Mouse (Mus musculus) MEL (cell line): ENCODE measurements at regions not wholly inside any gene's neighbourhood (a gene's known extent, or its start where the extent isn't known, plus 50 kb on each side); places are given as distances from the start of the nearest gene placed in this dataset.

Source experiments
- DNase-seq: peaks from one replicate; pipeline ENCODE4 v3.0.0; 2011; ENCODE audit warnings: low read depth, low spot score
- H3K27ac ChIP-seq: 2 replicates; pipeline ENCODE4 v1.5.1; 2012; ENCODE audit warnings: low read depth, mild to moderate bottlenecking, control low read depth, low read length, moderate library complexity; ENCODE audit not compliant: control insufficient read depth
- H3K27me3 ChIP-seq, 2 experiments: fragments of 150-350 bp in 1 of 2; sonication (generic) in 1 of 2; 2 replicates each; pipeline ENCODE4 v1.6.1; 2012; ENCODE audit warnings: low read length in 2 of 2, mild to moderate bottlenecking in 2 of 2, improper control_type of control experiment in 1 of 2, moderate library complexity in 1 of 2; ENCODE audit not compliant: insufficient read depth in 2 of 2, control insufficient read depth in 1 of 2
- H3K36me3 ChIP-seq, 2 experiments: 2 replicates each; pipeline ENCODE4 v1.6.1; 2012 to 2014; ENCODE audit warnings: low read length in 2 of 2, improper control_type of control experiment in 1 of 2, inconsistent platforms in 1 of 2, mild to moderate bottlenecking in 1 of 2; ENCODE audit not compliant: insufficient read depth in 2 of 2, control insufficient read depth in 1 of 2
- H3K4me1 ChIP-seq, 2 experiments: fragments of 150-350 bp in 1 of 2; sonication (generic) in 1 of 2; 2 replicates each; pipeline ENCODE4 v1.6.1; 2012; ENCODE audit warnings: low read length in 2 of 2, improper control_type of control experiment in 1 of 2, mild to moderate bottlenecking in 1 of 2; ENCODE audit not compliant: insufficient read depth in 2 of 2, control insufficient read depth in 1 of 2
- H3K4me3 ChIP-seq, 2 experiments: fragments of 150-350 bp in 1 of 2; sonication (generic) in 1 of 2; 2 replicates each; pipeline ENCODE4 v1.5.1; 2012; ENCODE audit warnings: low read depth in 2 of 2, low read length in 2 of 2, mild to moderate bottlenecking in 2 of 2, moderate library complexity in 2 of 2, control low read depth in 1 of 2, improper control_type of control experiment in 1 of 2; ENCODE audit not compliant: control insufficient read depth in 1 of 2, insufficient read depth in 1 of 2
- H3K79me2 ChIP-seq: 2 replicates; pipeline ENCODE4 v1.6.1; 2012; ENCODE audit warnings: mild to moderate bottlenecking, low read length, moderate library complexity; ENCODE audit not compliant: control insufficient read depth, poor library complexity, insufficient read depth
- H3K9ac ChIP-seq: 2 replicates; pipeline ENCODE4 v1.6.1; 2012; ENCODE audit warnings: low read depth, mild to moderate bottlenecking, control low read depth, low read length, moderate library complexity; ENCODE audit not compliant: control insufficient read depth, poor library complexity, severe bottlenecking
- H3K9me3 ChIP-seq: fragments of 150-350 bp; sonication (generic); replicated peaks from 2 replicates; pipeline ENCODE4 v1.6.1; 2012; ENCODE audit warnings: mild to moderate bottlenecking, low read length, improper control_type of control experiment, moderate library complexity; ENCODE audit not compliant: insufficient read depth
- CHD1 ChIP-seq: IDR thresholded peaks from 2 replicates; pipeline ENCODE4 v1.6.1; 2012; ENCODE audit warnings: low read depth, mild to moderate bottlenecking, inconsistent platforms, low read length, improper control_type of control experiment
- CHD2 ChIP-seq: IDR thresholded peaks from 2 replicates; pipeline ENCODE4 v1.6.1; 2011; ENCODE audit warnings: low read length, improper control_type of control experiment
- E2F4 ChIP-seq: IDR thresholded peaks from 2 replicates; pipeline ENCODE4 v1.6.1; 2011; ENCODE audit warnings: low read depth, low read length, improper control_type of control experiment, borderline replicate concordance
- EP300 ChIP-seq, 2 experiments: IDR thresholded peaks; 2 replicates each; pipeline ENCODE4 v1.6.1; 2011; ENCODE audit warnings: improper control_type of control experiment in 2 of 2, low read length in 2 of 2, low read depth in 1 of 2, mild to moderate bottlenecking in 1 of 2
- ETS1 ChIP-seq: IDR thresholded peaks from 2 replicates; pipeline ENCODE4 v1.6.1; 2012; ENCODE audit warnings: low read depth, mild to moderate bottlenecking, inconsistent platforms, low read length, improper control_type of control experiment, moderate library complexity
- HCFC1 ChIP-seq: IDR thresholded peaks from 2 replicates; pipeline ENCODE4 v1.6.1; 2012; ENCODE audit warnings: low read depth, mild to moderate bottlenecking, inconsistent platforms, low read length, improper control_type of control experiment, moderate library complexity
- JUND ChIP-seq: IDR thresholded peaks from 2 replicates; pipeline ENCODE4 v1.6.1; 2011; ENCODE audit warnings: low read depth, mild to moderate bottlenecking, improper control_type of control experiment, low read length
- MAFK ChIP-seq: IDR thresholded peaks from 2 replicates; pipeline ENCODE4 v1.6.1; 2011; ENCODE audit warnings: low read depth, mild to moderate bottlenecking, low read length, improper control_type of control experiment, borderline replicate concordance
- MAX ChIP-seq: IDR thresholded peaks from 2 replicates; pipeline ENCODE4 v1.6.1; 2011; ENCODE audit warnings: low read length, improper control_type of control experiment
- MAZ ChIP-seq: IDR thresholded peaks from 2 replicates; pipeline ENCODE4 v1.6.1; 2012; ENCODE audit warnings: low read depth, mild to moderate bottlenecking, inconsistent platforms, low read length, improper control_type of control experiment
- MXI1 ChIP-seq: IDR thresholded peaks from 2 replicates; pipeline ENCODE4 v1.6.1; 2011; ENCODE audit warnings: mild to moderate bottlenecking, low read depth, low read length, improper control_type of control experiment
- MYB ChIP-seq: IDR thresholded peaks from 2 replicates; pipeline ENCODE4 v1.6.1; 2011; ENCODE audit warnings: mild to moderate bottlenecking, low read depth, low read length, improper control_type of control experiment
- NELFE ChIP-seq: IDR thresholded peaks from 2 replicates; pipeline ENCODE4 v1.6.1; 2011; ENCODE audit warnings: low read depth, low read length, improper control_type of control experiment
- NRF1 ChIP-seq: IDR thresholded peaks from 2 replicates; pipeline ENCODE4 v1.6.1; 2014; ENCODE audit warnings: low read depth, mild to moderate bottlenecking, inconsistent platforms, low read length, improper control_type of control experiment, moderate library complexity; ENCODE audit not compliant: poor library complexity, insufficient read depth, severe bottlenecking
- POLR2AphosphoS5 ChIP-seq: IDR thresholded peaks from 2 replicates; pipeline ENCODE4 v1.6.1; 2012; ENCODE audit warnings: low read depth, borderline replicate concordance, mild to moderate bottlenecking, inconsistent platforms, low read length, moderate library complexity, mixed read lengths
- SIN3A ChIP-seq: IDR thresholded peaks from 2 replicates; pipeline ENCODE4 v1.6.1; 2012; ENCODE audit warnings: low read length, improper control_type of control experiment, inconsistent platforms
- TAL1 ChIP-seq: IDR thresholded peaks from 2 replicates; pipeline ENCODE4 v1.6.1; 2012; ENCODE audit warnings: mild to moderate bottlenecking, inconsistent platforms, low read length, moderate library complexity, mixed read lengths
- TCF12 ChIP-seq: IDR thresholded peaks from 2 replicates; pipeline ENCODE4 v1.6.1; 2014; ENCODE audit warnings: low read depth, mild to moderate bottlenecking, inconsistent platforms, low read length, improper control_type of control experiment, moderate library complexity
- USF1 ChIP-seq: IDR thresholded peaks from 2 replicates; pipeline ENCODE4 v1.6.1; 2014; ENCODE audit warnings: low read depth, mild to moderate bottlenecking, inconsistent platforms, low read length, improper control_type of control experiment, moderate library complexity
- USF2 ChIP-seq, 2 experiments: IDR thresholded peaks; 2 replicates each; pipeline ENCODE4 v1.6.1; 2011 to 2012; ENCODE audit warnings: improper control_type of control experiment in 2 of 2, low read length in 2 of 2, borderline replicate concordance in 1 of 2, inconsistent platforms in 1 of 2, low read depth in 1 of 2, mild to moderate bottlenecking in 1 of 2; ENCODE audit not compliant: insufficient read depth in 1 of 2
- ZKSCAN1 ChIP-seq: IDR thresholded peaks from 2 replicates; pipeline ENCODE4 v1.6.1; 2012; ENCODE audit warnings: low read depth, mild to moderate bottlenecking, inconsistent platforms, low read length, improper control_type of control experiment, moderate library complexity
- ZMIZ1 ChIP-seq: IDR thresholded peaks from 2 replicates; pipeline ENCODE4 v1.6.1; 2012; ENCODE audit warnings: low read depth, mild to moderate bottlenecking, inconsistent platforms, low read length, improper control_type of control experiment, moderate library complexity

DNA sequence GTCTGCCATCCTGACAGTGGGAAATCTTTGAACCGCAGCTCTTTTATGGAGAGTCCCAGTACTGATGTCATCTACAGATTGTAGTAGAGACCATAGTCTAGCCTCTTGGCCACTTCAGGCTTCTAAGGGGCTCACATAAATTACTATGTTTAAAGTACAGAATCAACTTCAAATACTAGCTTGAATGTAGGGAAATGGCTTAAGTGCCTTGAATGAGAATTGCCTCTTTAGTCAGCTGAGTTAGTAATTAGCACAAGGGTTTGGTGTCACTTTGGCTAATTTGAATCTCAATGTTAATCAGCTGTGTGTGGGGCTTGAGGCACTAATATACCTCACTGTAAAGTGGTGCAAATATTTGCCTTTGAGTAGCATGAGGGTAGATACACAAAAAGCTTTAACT, 152.2 kb upstream of the Fam19a1 start:
- Histone ChIP-seq H3K27me3 (no peaks in the 10 kb centered on the region), H3K27ac (no peak overlapping the region), H3K36me3 (no peaks in the 10 kb centered on the region), H3K4me1 (no peaks in the 10 kb centered on the region), H3K79me2 (no peaks in the 10 kb centered on the region), H3K9ac (no peak overlapping the region), H3K9me3 (no peaks in the 10 kb centered on the region), H3K4me3 (no peak overlapping the region)
- TF ChIP-seq CHD1 (no peak), USF1 (no peak), TCF12 (no peak), MAX (no peak), TAL1 (no peak), CHD2 (no peak)
- DNase-seq: no peak

DNA sequence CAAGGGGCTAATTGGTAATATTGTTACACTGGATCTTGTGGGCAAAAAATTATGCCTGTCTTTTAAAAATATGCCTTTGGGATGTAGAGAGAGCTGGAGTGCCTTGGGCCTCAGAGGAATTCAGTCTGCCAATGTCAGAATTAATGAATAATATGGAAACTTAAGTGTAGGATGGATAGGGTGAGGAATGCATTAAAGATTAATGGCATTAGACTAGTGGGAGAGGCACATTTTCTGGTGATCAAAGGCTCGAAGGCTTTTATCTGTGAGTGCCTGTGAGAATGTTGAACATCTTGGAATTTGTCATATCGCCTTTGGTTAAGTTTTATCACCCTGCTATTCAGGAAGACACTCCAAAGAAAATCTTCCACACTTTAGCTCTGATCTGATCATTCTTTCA, 146.7 kb upstream of the Fam19a1 start:
- no peak for DNase-seq
- no peaks in the 10 kb centered on the region for H3K9me3 ChIP-seq

DNA sequence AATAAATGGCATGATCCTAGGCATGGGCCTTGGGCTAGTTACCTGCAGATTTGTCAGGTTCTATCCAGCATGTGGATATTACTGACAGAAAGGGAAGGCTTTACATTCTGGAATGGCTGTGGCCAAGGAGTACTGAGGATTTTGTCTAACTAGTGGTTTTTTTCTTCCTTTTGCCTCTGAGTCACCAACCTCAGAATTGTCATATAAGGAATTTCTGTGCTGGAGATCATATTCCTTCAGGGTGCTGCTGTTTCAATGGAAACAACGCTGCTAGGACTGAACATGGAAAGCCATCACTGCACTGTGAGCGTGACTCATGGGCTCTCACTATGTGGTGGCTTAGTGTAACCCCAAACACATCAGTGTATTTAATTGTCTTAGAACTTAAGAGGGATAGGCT, 137.0 kb upstream of the Fam19a1 start:
- no peaks in the 10 kb centered on the region for H3K36me3 ChIP-seq
- H3K9ac ChIP-seq: no peak overlapping the region
- no peaks in the 10 kb centered on the region for H3K4me1 ChIP-seq
- H3K79me2 ChIP-seq: no peaks in the 10 kb centered on the region
- H3K4me3 ChIP-seq: no peak overlapping the region
- no peaks in the 10 kb centered on the region for H3K9me3 ChIP-seq
- DNase-seq: no peak
- no peak overlapping the region for H3K27ac ChIP-seq
- TF ChIP-seq E2F4 (no peak), NRF1 (no peak), CHD2 (no peak), ZKSCAN1 (no peak), POLR2AphosphoS5 (no peak), NELFE (no peak), MXI1 (no peak), MAZ (no peak), CHD1 (no peak), HCFC1 (no peak), JUND (no peak), USF2 (IDR thresholded peaks at IDR 0.05; ENCODE audit: borderline replicate concordance in 1 of 2, insufficient read depth in 1 of 2, low read depth in 1 of 2, low read length in 2 of 2) (no peak), MAFK (no peak), MYB (no peak), TAL1 (no peak), ETS1 (no peak), EP300 (IDR thresholded peaks at IDR 0.05; ENCODE audit: low read depth in 1 of 2, low read length in 2 of 2) (no peak), USF1 (no peak), ZMIZ1 (no peak)
- H3K27me3 ChIP-seq: no peaks in the 10 kb centered on the region

More for the DNA sequence above, 146.7 kb upstream of the Fam19a1 start:
- no peaks in the 10 kb centered on the region for H3K4me1 ChIP-seq
- no peaks in the 10 kb centered on the region for H3K36me3 ChIP-seq
- no peak overlapping the region for H3K4me3 ChIP-seq
- H3K79me2 ChIP-seq: no peaks in the 10 kb centered on the region
- TF ChIP-seq SIN3A: no peak
- no peak overlapping the region for H3K27ac ChIP-seq
- no peak overlapping the region for H3K9ac ChIP-seq
- no peaks in the 10 kb centered on the region for H3K27me3 ChIP-seq
